Mouse (Mus musculus): ENCODE measurements around the gene Zc2hc1b. TPM values are rescaled to one million over a fixed set of nuclear protein-coding genes. Genes with fewer than 3 reads are reported as not detected.

Gene Zc2hc1b
- total and polyA plus RNA-seq, 2 experiments = not detected

DNA sequence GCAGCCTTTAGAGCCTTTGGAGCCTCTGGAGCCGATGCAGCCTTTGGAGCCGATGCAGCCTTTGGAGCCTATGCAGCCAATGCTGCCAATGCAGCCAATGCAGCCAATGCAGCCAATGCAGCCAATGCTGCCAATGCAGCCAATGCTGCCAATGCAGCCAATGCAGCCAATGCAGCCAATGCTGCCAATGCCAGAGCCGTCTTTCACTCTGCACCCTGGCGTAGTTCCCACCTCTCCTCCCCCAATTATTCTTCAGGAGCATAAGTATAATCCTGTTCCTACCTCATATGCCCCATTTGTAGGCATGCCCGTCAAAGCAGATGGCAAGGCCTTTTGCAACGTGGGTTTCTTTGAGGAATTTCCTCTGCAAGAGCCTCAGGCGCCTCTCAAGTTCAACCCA is 49.9 kb downstream of the Zc2hc1b start:
- TF ChIP-seq POLR2A (IDR thresholded peaks at IDR 0.05; ENCODE audit: extremely low read depth, insufficient read depth, low read length) (no peak), CTCF (IDR thresholded peaks at IDR 0.05; ENCODE audit: low read depth, low read length) (no peak)
- 87% methylated on average over 7 of the region's 7 CpGs for WGBS
- no peak overlapping the region for H3K4me3 ChIP-seq (ENCODE audit: insufficient read depth, low read depth, low read length)
- DNase-seq (ENCODE audit: extremely low read depth, low read depth, low spot score) = no peak
- H3K27me3 ChIP-seq (ENCODE audit: control insufficient read depth, insufficient read depth, low read length) = no peaks in the 10 kb centered on the region
- no peak overlapping the region for H3K9ac ChIP-seq (ENCODE audit: low read depth, low read length)
- H3K36me3 ChIP-seq (ENCODE audit: control insufficient read depth, insufficient read depth, low read length) = no peaks in the 10 kb centered on the region
- no peak overlapping the region for H3K27ac ChIP-seq (replicated peaks; ENCODE audit: insufficient read depth, low read depth, low read length)
- no peaks in the 10 kb centered on the region for H3K79me2 ChIP-seq (ENCODE audit: control insufficient read depth, insufficient read depth, low read length)
- no peaks in the 10 kb centered on the region for H3K4me1 ChIP-seq (ENCODE audit: control insufficient read depth, insufficient read depth, low read length)

DNA sequence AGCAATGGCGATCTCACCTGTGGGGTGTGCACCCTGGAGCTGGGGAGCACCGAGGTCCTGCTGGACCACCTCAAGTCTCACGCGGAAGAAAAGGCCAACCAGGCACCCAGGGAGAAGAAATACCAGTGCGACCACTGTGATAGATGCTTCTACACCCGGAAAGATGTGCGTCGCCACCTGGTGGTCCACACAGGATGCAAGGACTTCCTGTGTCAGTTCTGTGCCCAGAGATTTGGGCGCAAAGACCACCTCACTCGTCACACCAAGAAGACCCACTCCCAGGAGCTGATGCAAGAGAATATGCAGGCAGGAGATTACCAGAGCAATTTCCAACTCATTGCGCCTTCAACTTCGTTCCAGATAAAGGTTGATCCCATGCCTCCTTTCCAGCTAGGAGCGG is 50.5 kb downstream of the Zc2hc1b start:
- Histone ChIP-seq H3K27me3 (ENCODE audit: control insufficient read depth, insufficient read depth, low read length) (no peaks in the 10 kb centered on the region), H3K4me1 (ENCODE audit: control insufficient read depth, insufficient read depth, low read length) (no peaks in the 10 kb centered on the region), H3K4me3 (ENCODE audit: insufficient read depth, low read depth, low read length) (no peak overlapping the region), H3K9ac (ENCODE audit: low read depth, low read length) (no peak overlapping the region), H3K36me3 (ENCODE audit: control insufficient read depth, insufficient read depth, low read length) (no peaks in the 10 kb centered on the region), H3K27ac (replicated peaks; ENCODE audit: insufficient read depth, low read depth, low read length) (no peak overlapping the region), H3K79me2 (ENCODE audit: control insufficient read depth, insufficient read depth, low read length) (no peaks in the 10 kb centered on the region)
- no peak for TF ChIP-seq POLR2A (IDR thresholded peaks at IDR 0.05; ENCODE audit: extremely low read depth, insufficient read depth, low read length)
- WGBS = 71% methylated on average over 13 of the region's 13 CpGs
- DNase-seq (ENCODE audit: extremely low read depth, low read depth, low spot score) = no peak

DNA sequence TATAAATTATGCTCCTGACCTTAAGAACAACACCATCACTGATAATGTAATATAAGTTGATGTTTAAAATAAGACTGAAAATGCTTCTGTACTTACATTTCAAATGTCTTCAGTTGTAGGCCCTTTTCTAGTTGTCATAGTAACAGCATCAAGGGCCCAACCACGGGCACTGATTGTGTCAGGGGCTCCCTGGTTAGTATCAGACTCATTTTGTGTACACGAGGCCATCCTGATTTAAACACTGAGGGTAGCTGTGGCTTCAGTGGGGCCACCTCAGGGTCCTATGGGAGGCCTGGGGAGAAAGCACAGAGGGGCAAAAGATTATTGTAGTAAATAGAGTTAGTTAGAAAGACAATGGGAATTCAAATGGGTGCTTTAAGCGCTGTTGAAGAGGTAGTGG is 52.0 kb downstream of the Zc2hc1b start:
- no peak for TF ChIP-seq CTCF (IDR thresholded peaks at IDR 0.05; ENCODE audit: low read depth, low read length)
- TF ChIP-seq POLR2A (IDR thresholded peaks at IDR 0.05; ENCODE audit: extremely low read depth, insufficient read depth, low read length) = no peak
- H3K79me2 ChIP-seq (ENCODE audit: control insufficient read depth, insufficient read depth, low read length) = no peaks in the 10 kb centered on the region
- H3K9ac ChIP-seq (ENCODE audit: low read depth, low read length) = no peak overlapping the region
- no peak overlapping the region for H3K4me3 ChIP-seq (ENCODE audit: insufficient read depth, low read depth, low read length)
- WGBS = 66% methylated on average over 3 of the region's 3 CpGs
- DNase-seq (ENCODE audit: extremely low read depth, low read depth, low spot score) = no peak
- no peak overlapping the region for H3K27ac ChIP-seq (replicated peaks; ENCODE audit: insufficient read depth, low read depth, low read length)
- H3K27me3 ChIP-seq (ENCODE audit: control insufficient read depth, insufficient read depth, low read length) = no peaks in the 10 kb centered on the region
- H3K4me1 ChIP-seq (ENCODE audit: control insufficient read depth, insufficient read depth, low read length) = no peaks in the 10 kb centered on the region
- no peaks in the 10 kb centered on the region for H3K36me3 ChIP-seq (ENCODE audit: control insufficient read depth, insufficient read depth, low read length)

DNA sequence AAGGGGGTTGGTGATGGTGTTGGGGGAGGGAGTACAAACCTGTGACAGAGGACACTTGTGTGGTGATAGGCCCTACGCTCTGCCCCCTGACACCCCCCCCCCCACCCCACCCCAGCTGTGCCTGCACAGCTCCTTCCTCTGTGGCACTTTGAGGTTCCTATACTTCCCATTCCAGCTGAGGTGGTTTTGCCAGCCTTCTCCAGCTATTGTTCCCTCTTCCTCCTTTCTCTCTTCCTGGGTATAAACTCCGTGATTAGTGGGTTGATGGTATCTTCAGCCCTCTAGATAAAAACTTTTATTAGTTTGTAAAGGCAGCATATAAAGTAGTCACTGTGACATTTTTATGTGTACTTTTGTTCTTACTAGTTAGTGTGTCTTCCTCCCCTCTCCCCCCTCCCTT is 58.5 kb downstream of the Zc2hc1b start:
- no peak overlapping the region for H3K9ac ChIP-seq (ENCODE audit: low read depth, low read length)
- no peak for TF ChIP-seq CTCF (IDR thresholded peaks at IDR 0.05; ENCODE audit: low read depth, low read length)
- TF ChIP-seq POLR2A (IDR thresholded peaks at IDR 0.05; ENCODE audit: extremely low read depth, insufficient read depth, low read length) = no peak
- DNase-seq (ENCODE audit: extremely low read depth, low read depth, low spot score) = no peak
- H3K79me2 ChIP-seq (ENCODE audit: control insufficient read depth, insufficient read depth, low read length) = no peaks in the 10 kb centered on the region
- no peaks in the 10 kb centered on the region for H3K36me3 ChIP-seq (ENCODE audit: control insufficient read depth, insufficient read depth, low read length)
- no peak overlapping the region for H3K4me3 ChIP-seq (ENCODE audit: insufficient read depth, low read depth, low read length)
- H3K4me1 ChIP-seq (ENCODE audit: control insufficient read depth, insufficient read depth, low read length) = no peaks in the 10 kb centered on the region
- H3K27ac ChIP-seq (replicated peaks; ENCODE audit: insufficient read depth, low read depth, low read length) = no peak overlapping the region
- H3K27me3 ChIP-seq (ENCODE audit: control insufficient read depth, insufficient read depth, low read length) = no peaks in the 10 kb centered on the region
- 80% methylated on average over 2 of the region's 2 CpGs for WGBS

DNA sequence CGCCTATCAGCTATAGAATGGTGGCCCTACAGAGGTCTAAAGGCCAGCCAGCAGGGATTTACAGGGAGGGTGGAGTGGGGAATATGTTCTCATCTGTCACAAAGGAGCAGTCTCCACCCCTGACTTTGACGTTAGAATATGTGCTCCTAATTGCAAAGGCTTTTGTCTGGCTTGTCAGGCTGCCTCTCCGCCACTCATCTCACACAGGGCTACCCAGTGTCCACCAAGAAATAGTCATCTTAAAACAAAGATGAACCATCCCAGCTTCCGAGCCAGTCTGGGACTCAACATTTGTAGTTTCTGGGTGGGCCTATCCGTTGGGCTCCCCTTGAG is 59.1 kb downstream of the Zc2hc1b start:
- no peaks in the 10 kb centered on the region for H3K36me3 ChIP-seq (ENCODE audit: control insufficient read depth, insufficient read depth, low read length)
- H3K27ac ChIP-seq (replicated peaks; ENCODE audit: insufficient read depth, low read depth, low read length) = no peak overlapping the region
- TF ChIP-seq CTCF (IDR thresholded peaks at IDR 0.05; ENCODE audit: low read depth, low read length) = no peak
- no peak for TF ChIP-seq POLR2A (IDR thresholded peaks at IDR 0.05; ENCODE audit: extremely low read depth, insufficient read depth, low read length)
- no peak overlapping the region for H3K4me3 ChIP-seq (ENCODE audit: insufficient read depth, low read depth, low read length)
- H3K4me1 ChIP-seq (ENCODE audit: control insufficient read depth, insufficient read depth, low read length) = no peaks in the 10 kb centered on the region
- DNase-seq (ENCODE audit: extremely low read depth, low read depth, low spot score) = no peak
- H3K9ac ChIP-seq (ENCODE audit: low read depth, low read length) = no peak overlapping the region
- WGBS = 83% methylated on average over 5 of the region's 5 CpGs
- H3K79me2 ChIP-seq (ENCODE audit: control insufficient read depth, insufficient read depth, low read length) = no peaks in the 10 kb centered on the region
- no peaks in the 10 kb centered on the region for H3K27me3 ChIP-seq (ENCODE audit: control insufficient read depth, insufficient read depth, low read length)

DNA sequence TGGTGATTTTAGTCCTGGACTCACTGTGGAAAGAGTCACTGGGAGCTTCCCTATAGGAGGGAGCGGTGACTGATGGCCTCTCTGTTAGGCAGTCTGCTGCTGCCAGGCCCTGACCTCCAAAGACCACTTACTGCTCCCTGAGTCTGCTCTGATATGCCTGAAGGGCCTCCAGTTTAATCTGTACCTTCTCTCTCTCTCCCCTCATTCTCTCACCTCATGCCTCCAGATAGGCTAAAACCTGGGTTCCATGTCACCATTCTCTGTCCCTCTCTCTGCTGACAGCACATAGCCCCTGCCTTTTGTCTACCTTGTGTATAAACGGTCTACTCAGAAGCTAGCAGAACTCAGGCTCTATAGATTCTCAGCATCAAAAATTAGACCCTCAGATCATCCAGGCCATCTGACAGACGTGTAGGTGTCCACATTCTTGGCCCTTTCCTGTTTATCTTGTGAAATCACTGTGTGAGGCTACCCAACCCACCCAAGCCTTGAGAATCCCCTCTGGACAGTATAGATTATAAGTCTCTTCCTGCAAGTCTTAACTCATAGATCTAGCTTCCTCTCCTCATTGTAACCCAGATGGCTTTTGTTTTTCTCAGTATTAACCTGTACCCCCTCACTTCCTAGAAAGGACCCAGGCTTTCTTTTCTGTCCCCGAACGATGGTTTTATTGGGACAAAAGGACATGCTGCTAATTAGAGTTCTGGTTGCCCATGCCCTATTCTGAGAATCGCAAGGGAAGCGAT is 59.6 kb downstream of the Zc2hc1b start:
- no peaks in the 10 kb centered on the region for H3K27me3 ChIP-seq (ENCODE audit: control insufficient read depth, insufficient read depth, low read length)
- H3K4me1 ChIP-seq (ENCODE audit: control insufficient read depth, insufficient read depth, low read length) = no peaks in the 10 kb centered on the region
- no peak for DNase-seq (ENCODE audit: extremely low read depth, low read depth, low spot score)
- no peak overlapping the region for H3K27ac ChIP-seq (replicated peaks; ENCODE audit: insufficient read depth, low read depth, low read length)
- H3K9ac ChIP-seq (ENCODE audit: low read depth, low read length) = no peak overlapping the region
- no peak overlapping the region for H3K4me3 ChIP-seq (ENCODE audit: insufficient read depth, low read depth, low read length)
- H3K36me3 ChIP-seq (ENCODE audit: control insufficient read depth, insufficient read depth, low read length) = no peaks in the 10 kb centered on the region
- WGBS = 83% methylated on average over 7 of the region's 7 CpGs
- TF ChIP-seq POLR2A (IDR thresholded peaks at IDR 0.05; ENCODE audit: extremely low read depth, insufficient read depth, low read length) (no peak), CTCF (IDR thresholded peaks at IDR 0.05; ENCODE audit: low read depth, low read length) (no peak)
- no peaks in the 10 kb centered on the region for H3K79me2 ChIP-seq (ENCODE audit: control insufficient read depth, insufficient read depth, low read length)

All from liver, adult 2 months (tissue).